Mouse (Mus musculus): Measurements from ENCODE around the gene Uhmk1.

The Uhmk1 gene

DNA sequence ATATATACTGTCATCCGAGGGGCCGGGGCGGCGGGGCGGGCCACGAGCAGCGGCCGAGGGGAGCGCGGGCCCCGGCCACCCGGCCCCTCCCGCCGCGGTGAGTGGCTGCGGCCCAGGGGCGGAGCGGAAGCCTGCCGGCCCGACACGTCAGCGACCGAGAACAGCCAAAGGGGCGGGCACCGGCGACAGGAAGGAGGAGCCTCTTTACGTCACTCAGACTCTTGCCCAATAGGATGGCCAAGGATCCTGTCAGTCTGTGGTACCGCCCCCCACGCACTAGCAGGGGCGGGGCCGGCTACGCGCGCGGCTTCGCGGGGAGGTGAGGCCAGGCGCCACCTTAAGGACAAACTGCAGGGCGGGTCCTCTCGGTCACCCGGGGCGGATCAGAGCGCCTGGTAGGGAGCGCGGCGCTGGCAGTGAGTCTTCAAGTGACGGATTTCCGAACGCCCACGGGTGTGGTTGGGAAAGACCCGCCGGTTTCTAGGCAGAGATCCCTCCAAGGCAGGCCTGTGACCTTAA is 40.3 kb downstream of the Uhmk1 start, which contains the start of gene Uap1:
TSS of gene Uap1 (minus strand) at position 144 of the 519 bp plus-strand sequence.
- DNase-seq, result peak; percentile 100

- no peak for DNase-seq
Measured at GRCm38 (mm10) chr1:170173991-170174813, 41.0 kb downstream of the Uhmk1 start.

GRCm38 (mm10) chr1:170167781-170168180 is 47.4 kb downstream of the Uhmk1 start:
- DNase-seq, result no peak

- no peak for DNase-seq
Measured at GRCm38 (mm10) chr1:170164913-170165312, 50.3 kb downstream of the Uhmk1 start.

- DNase-seq, result no peak
Measured at GRCm38 (mm10) chr1:170164053-170164614, 51.1 kb downstream of the Uhmk1 start.

DNA sequence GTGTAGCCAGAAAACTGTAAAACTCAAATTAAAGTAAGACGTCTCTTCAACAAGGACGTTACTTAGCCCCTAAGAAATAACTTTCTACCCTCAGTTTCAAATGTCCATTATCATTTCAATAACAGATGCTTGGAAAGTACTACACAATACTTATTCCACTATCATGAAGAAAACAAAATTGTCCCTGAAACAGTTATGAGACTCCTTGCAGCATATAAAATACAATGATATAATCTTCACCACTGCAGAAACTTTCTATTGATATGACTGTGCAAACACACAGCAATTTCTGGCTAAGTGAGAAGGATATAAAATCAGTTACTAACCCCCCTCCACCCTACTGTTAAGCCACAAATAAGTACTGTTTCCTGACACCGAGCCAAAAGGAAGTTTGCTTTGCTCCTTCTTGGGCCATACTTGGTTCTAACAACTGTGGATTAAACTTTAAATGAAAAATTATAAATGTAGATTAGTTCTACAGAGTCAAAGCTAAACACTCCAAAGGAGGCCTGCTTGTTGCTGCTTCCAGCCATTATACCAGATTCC is 51.7 kb downstream of the Uhmk1 start:
- no peak for DNase-seq

DNA sequence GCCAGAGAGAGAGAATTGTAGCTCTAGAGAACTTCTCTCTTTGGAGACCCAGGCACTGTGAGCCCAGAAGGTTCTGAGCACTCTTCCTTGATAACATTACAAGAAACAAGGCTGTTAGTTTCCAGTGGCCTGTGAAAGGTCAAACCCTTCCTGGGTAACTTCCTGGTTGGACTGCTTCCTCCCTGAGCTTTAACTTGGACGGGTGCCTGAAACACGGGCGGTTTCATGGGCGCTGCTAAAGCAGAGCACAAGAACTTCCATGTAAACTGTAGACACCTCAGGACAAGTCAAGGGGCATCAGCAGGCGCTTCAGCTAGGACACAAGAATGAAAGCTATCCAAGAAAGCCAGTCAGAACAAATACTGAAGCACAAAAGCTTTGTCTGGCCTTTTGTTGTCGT is 53.3 kb downstream of the Uhmk1 start:
- peak; percentile 96 for DNase-seq

DNA sequence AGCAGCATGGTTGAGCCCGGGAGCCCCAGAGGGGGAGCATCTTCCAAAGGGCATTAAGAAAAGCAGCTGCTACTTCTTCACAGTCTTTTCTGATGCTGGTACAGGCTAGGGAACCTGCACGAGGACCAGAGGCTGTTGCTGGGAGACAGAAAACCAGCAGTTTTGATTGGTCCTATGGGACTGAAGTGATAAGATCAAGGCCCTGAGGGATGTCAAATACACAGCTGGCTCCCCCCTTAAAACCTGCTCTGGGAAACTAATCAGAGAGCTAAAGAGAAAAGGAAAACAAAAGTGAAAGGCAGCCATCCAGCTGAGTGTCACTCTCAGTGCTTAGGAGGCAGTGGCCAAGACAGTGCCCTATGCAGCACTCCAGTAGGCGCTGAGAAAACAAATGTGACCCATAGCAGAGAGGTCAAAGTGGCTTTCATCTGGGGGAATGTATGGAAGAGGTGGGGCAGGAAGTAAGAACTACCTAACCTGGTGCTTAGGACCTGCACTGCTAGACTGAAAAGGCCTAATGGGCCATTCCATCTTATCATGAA is 54.7 kb downstream of the Uhmk1 start:
- DNase-seq, result peak; percentile 96

GRCm38 (mm10) chr1:170159707-170160106 is 55.5 kb downstream of the Uhmk1 start:
- peak; percentile 86 for DNase-seq

- DNase-seq, result no peak
Measured at GRCm38 (mm10) chr1:170155761-170156160, 59.4 kb downstream of the Uhmk1 start.

DNA sequence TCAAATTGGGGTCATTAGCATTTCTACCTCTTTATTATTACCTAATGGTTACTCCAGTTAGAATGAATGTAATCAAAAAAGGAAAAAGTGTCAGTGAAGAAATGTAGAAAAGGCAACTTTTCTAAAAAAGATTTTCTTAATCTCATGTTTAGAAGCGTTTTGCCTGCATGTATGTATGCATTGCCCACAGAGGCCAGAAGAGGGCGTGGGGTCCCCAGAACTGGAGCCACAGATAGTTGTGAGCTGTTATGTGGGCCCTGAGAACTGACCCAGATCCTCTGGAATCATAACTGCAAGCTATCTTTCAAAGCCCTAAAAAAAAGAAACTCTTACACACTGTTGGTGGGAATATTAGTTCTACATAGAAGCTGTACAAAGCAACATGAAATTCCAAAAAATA is 59.9 kb downstream of the Uhmk1 start:
- DNase-seq, result no peak

GRCm38 (mm10) chr1:170153986-170154385 is 61.2 kb downstream of the Uhmk1 start:
- no peak for DNase-seq

GRCm38 (mm10) chr1:170152552-170152951 is 62.6 kb downstream of the Uhmk1 start:
- DNase-seq, result no peak

DNA sequence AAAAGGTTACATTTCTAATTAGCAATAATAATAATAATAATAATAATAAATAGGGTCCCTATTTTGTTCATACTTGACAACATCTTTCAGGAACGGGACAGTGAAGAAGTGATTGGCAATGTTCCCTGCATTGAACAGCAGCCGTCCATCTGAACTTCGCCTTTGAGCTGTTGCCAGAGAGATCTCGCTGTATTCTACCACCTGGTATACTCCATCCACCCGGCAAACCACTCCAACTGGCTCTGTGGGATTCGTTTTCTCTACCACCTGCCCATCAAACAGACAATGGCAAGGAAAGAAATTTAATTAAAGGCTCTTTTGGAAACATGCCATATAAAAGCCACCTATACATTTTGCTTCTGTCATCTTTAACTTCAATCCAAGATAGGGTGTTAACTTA is 64.3 kb downstream of the Uhmk1 start:
- no peak for DNase-seq

DNA sequence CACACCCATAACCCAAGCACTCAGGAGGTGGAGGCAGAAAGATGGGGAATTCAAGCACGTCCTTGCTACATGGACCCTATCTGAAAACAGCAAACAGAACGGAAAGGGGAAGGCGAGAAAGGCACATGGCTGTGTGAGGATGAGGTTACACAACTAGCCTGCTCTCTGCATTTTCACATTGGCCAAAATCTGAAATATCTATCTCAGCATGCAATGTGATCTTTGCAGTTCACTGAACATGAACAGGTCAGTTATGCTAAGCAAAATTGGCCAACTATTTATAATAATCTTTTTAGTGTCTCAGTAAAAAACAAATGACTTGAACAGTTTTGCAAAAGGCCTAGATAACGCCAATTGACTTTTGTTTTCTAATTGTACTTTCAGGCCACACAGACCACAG is 65.4 kb downstream of the Uhmk1 start:
- no peak for DNase-seq

DNA sequence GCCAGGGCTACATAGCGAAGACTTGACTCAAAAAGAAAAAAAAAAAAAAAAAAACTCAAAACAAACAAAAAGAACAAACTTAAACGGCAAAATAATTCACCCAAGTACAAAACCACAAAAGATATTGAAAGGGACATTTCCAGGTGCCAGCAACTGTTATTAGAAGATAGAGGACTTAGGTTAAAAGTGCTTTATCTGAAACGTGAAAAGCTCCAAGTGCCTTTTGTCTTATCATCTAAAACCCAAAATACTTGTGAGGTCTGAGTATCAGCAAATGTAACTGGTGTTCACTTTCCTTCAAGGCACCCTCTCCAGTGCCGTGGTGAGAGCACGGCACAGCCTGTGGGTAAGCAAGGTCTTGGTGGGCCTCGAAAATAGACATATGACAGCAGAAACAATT is 66.7 kb downstream of the Uhmk1 start:
- no peak for DNase-seq

GRCm38 (mm10) chr1:170147651-170148448 is 67.3 kb downstream of the Uhmk1 start:
- DNase-seq, result no peak

- DNase-seq, result no peak
Measured at GRCm38 (mm10) chr1:170145606-170146005, 69.6 kb downstream of the Uhmk1 start.
